Mouse (Mus musculus) lung, embryonic 15.5 days (tissue): ENCODE measurements around the gene Gm20877. TPM values are rescaled to one million over a fixed set of nuclear protein-coding genes. Genes with fewer than 3 reads are reported as not detected.
"Not testable (repeated sequence)": the region's sequence is repeated elsewhere in the genome, so short reads cannot be mapped to it uniquely, and the experiment has no call there.

Experiments used
- ATAC-seq: fragments of 200-750 bp; cut with Nextera tagmentation; 2 replicates; pipeline ENCODE4 v1.8.0; 2017; ENCODE audit warnings: moderate number of reproducible peaks, borderline replicate concordance; ENCODE audit not compliant: low FRiP score, low TSS enrichment; ENCODE audit errors: extremely low read depth
- H3K27ac ChIP-seq: fragments of 300-500 bp; sonication (generic); 2 replicates; pipeline ENCODE4 v1.5.1; 2015; ENCODE audit warnings: moderate library complexity, mild to moderate bottlenecking, inconsistent platforms
- H3K27me3 ChIP-seq: fragments of 300-500 bp; sonication (generic); 2 replicates; pipeline ENCODE4 v1.6.1; 2015; ENCODE audit warnings: inconsistent platforms
- H3K36me3 ChIP-seq: fragments of 300-500 bp; sonication (generic); 2 replicates; pipeline ENCODE4 v1.6.1; 2015; ENCODE audit warnings: inconsistent platforms
- H3K4me1 ChIP-seq: fragments of 300-500 bp; sonication (generic); 2 replicates; pipeline ENCODE4 v1.6.1; 2015; ENCODE audit warnings: inconsistent platforms
- H3K4me2 ChIP-seq: fragments of 300-500 bp; sonication (generic); 2 replicates; pipeline ENCODE4 v1.6.1; 2015; ENCODE audit warnings: inconsistent platforms, mild to moderate bottlenecking, moderate library complexity
- H3K4me3 ChIP-seq: fragments of 300-500 bp; sonication (generic); 2 replicates; pipeline ENCODE4 v1.5.1; 2015; ENCODE audit warnings: mild to moderate bottlenecking, inconsistent platforms
- H3K9ac ChIP-seq: fragments of 300-500 bp; sonication (generic); 2 replicates; pipeline ENCODE4 v1.6.1; 2015; ENCODE audit warnings: inconsistent platforms
- H3K9me3 ChIP-seq: fragments of 300-500 bp; sonication (generic); 2 replicates; pipeline ENCODE4 v1.6.1; 2016; ENCODE audit warnings: inconsistent platforms
- WGBS: fragments of 180-500 bp; shearing (Covaris S2); methylation state at CpG from one replicate; pipeline ENCODE4 v1.1.7; 2015; 5-methylcytosine and 5-hydroxymethylcytosine counted together
- polyA plus RNA-seq: library from polyadenylated mRNA; unstranded; fragments of >200 nt; fragmentation: Nextera tagmentation; extraction: Ambion mirVana; gene quantifications from 2 replicates; pipeline ENCODE4 v1.2.1, GENCODE M21; 2015

Gm20877 gene
- not detected in 2 replicates for polyA plus RNA-seq

DNA sequence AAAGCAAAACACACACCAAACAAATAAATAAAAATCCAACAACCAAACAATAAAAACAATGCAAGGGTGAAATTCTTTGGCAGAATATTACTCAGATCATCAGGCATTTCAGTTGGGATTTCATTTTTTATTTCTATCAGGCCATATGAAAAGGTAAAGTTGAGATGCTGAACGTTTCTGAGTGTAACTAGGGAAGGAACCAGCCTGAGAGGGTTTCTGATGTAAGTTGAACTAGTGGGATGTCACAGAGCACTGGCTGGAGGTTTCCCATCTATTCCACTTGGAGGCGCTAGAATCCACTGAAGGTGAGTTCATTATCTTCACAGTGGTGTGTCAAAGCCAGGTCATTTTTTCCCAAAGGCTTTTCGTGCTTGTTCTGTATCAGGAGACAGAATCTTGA lies at the start of gene Gm20877:
Gene Gm20877 (plus strand): TSS at position 301 of the 400 bp plus-strand sequence.
- WGBS: no CpG with 5 or more reads among the region's 3 CpGs
- H3K9ac ChIP-seq, H3K4me2 ChIP-seq, ATAC-seq, H3K4me1 ChIP-seq, H3K4me3 ChIP-seq, H3K27me3 ChIP-seq, H3K9me3 ChIP-seq, H3K27ac ChIP-seq, H3K36me3 ChIP-seq: not testable (repeated sequence)
